Mouse (Mus musculus): ENCODE measurements around the gene Pgap2. TPM values are rescaled to one million over a fixed set of nuclear protein-coding genes. Genes with fewer than 3 reads are reported as not detected.

The Pgap2 gene
- polyA plus RNA-seq, 1 experiment = 35.2 TPM

DNA sequence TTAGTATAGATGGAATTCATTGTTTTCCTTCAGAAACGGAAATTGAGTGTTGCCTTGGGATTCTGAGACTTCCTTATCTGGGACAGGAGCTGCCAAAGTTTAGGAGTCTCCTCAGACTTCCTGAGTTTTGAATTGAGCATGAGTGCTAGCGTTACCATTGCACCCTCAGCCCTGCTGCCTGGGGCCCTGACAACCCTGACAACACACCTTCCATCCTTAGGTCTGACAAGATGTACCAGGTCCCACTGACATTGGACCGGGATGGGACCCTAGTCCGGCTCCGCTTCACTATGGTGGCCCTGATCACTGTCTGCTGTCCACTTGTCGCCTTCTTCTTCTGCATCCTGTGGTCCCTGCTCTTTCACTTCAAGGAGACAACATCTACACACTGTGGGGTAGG is 16.0 kb downstream of the Pgap2 start:
- no peak overlapping the region for H3K4me3 ChIP-seq (replicated peaks; ENCODE audit: insufficient read depth, low read depth, low read length)
- TF ChIP-seq CTCF (IDR thresholded peaks at IDR 0.05; ENCODE audit: borderline replicate concordance, insufficient read depth, low read depth, low read length) (no peak), POLR2A (IDR thresholded peaks at IDR 0.05; ENCODE audit: borderline replicate concordance, insufficient read depth, low read length) (no peak)
- H3K27me3 ChIP-seq (ENCODE audit: control insufficient read depth, insufficient read depth, low read length) = no peaks in the 10 kb centered on the region
- no peaks in the 10 kb centered on the region for H3K4me1 ChIP-seq (ENCODE audit: control insufficient read depth, insufficient read depth, low read length)
- DNase-seq = no peak
- no peak overlapping the region for H3K27ac ChIP-seq (ENCODE audit: insufficient read depth, low read length)
- WGBS = 93% methylated on average over 6 of the region's 6 CpGs

DNA sequence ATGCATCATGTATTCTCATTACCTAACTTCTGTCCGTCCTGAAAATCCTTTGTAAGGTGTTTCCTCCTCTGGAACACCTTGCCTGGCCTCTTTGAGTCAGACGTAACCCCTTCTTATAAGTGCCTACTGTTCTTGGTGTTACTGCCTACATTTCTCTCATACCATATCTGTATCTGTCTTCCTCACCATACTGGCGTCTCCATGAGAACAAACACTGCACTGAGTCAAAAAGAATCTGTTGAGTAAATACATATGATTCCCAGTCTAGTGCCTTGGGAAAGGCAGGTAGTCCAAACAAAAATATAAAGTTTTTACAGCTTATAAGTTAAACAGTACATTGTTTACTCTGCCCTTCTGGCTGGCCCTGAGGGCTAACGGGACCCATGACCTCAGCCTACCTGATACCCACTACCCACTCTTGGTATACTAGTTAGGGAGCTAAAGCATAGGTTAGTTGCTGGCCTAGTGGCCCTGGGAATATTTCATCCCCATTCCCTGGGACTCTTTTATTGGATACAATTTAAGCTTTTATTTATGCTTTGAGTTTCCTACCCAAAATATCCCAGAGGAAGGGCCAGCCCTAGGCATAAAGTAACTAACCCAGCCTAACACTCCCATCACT is 18.2 kb downstream of the Pgap2 start:
- no peaks in the 10 kb centered on the region for H3K27me3 ChIP-seq (ENCODE audit: control insufficient read depth, insufficient read depth, low read length)
- WGBS = 92% methylated on average over 4 of the region's 4 CpGs
- no peak overlapping the region for H3K27ac ChIP-seq (ENCODE audit: insufficient read depth, low read length)
- H3K4me3 ChIP-seq (replicated peaks; ENCODE audit: insufficient read depth, low read depth, low read length) = no peak overlapping the region
- no peak for DNase-seq
- no peak for TF ChIP-seq CTCF (IDR thresholded peaks at IDR 0.05; ENCODE audit: borderline replicate concordance, insufficient read depth, low read depth, low read length)
- H3K4me1 ChIP-seq (ENCODE audit: control insufficient read depth, insufficient read depth, low read length) = no peaks in the 10 kb centered on the region

DNA sequence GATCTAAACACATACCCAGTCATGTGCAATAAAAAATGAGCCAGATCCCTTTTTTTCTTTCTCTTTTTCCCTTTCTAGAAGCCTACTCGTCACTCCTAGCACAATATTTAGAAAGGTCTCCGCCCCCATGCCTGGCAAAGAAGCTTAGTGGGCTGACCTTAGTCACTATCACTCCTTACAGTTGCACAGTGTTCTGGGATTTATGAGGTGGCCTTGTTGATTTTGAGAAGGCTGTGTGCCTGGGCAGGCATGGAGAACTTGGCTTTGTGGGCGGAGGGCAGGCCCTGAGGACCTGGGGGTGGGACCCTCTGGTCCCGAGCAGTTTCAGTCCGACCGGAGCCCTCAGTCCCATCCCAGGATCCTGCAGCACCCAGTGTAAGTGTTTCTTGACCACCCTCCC is 19.8 kb downstream of the Pgap2 start:
- TF ChIP-seq CTCF (IDR thresholded peaks at IDR 0.05; ENCODE audit: borderline replicate concordance, insufficient read depth, low read depth, low read length) (no peak), POLR2A (IDR thresholded peaks at IDR 0.05; ENCODE audit: borderline replicate concordance, insufficient read depth, low read length) (no peak)
- H3K27me3 ChIP-seq (ENCODE audit: control insufficient read depth, insufficient read depth, low read length) = no peaks in the 10 kb centered on the region
- no peak overlapping the region for H3K27ac ChIP-seq (ENCODE audit: insufficient read depth, low read length)
- H3K4me1 ChIP-seq (ENCODE audit: control insufficient read depth, insufficient read depth, low read length) = no peaks in the 10 kb centered on the region
- WGBS = 89% methylated on average over 6 of the region's 6 CpGs
- no peak for DNase-seq
- H3K4me3 ChIP-seq (replicated peaks; ENCODE audit: insufficient read depth, low read depth, low read length) = no peak overlapping the region

DNA sequence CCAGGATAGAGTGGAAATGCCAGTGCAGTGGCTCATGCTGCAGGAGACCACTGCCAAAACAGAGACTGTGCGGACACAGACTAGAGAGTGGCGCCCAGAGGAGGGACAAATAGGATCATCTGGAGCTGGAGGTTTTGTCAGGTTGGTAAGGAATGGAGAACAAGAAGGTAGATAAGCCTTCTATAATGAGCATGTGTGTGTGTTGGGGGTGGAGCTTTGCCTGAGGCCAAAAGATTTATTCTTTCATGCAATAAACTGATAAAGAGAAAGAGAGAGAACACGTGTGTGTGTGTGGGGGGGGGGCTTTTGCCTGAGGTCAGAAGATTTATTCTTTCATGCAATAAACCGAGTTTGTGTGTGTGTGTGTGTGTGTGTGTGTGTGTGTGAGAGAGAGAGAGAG is 23.1 kb downstream of the Pgap2 start:
- DNase-seq = no peak
- Histone ChIP-seq H3K27me3 (ENCODE audit: control insufficient read depth, insufficient read depth, low read length) (no peaks in the 10 kb centered on the region), H3K4me3 (replicated peaks; ENCODE audit: insufficient read depth, low read depth, low read length) (no peak overlapping the region), H3K4me1 (ENCODE audit: control insufficient read depth, insufficient read depth, low read length) (no peaks in the 10 kb centered on the region), H3K27ac (ENCODE audit: insufficient read depth, low read length) (no peak overlapping the region)
- TF ChIP-seq POLR2A (IDR thresholded peaks at IDR 0.05; ENCODE audit: borderline replicate concordance, insufficient read depth, low read length) (no peak), CTCF (IDR thresholded peaks at IDR 0.05; ENCODE audit: borderline replicate concordance, insufficient read depth, low read depth, low read length) (no peak)
- WGBS = 85% methylated on average over 4 of the region's 4 CpGs

DNA sequence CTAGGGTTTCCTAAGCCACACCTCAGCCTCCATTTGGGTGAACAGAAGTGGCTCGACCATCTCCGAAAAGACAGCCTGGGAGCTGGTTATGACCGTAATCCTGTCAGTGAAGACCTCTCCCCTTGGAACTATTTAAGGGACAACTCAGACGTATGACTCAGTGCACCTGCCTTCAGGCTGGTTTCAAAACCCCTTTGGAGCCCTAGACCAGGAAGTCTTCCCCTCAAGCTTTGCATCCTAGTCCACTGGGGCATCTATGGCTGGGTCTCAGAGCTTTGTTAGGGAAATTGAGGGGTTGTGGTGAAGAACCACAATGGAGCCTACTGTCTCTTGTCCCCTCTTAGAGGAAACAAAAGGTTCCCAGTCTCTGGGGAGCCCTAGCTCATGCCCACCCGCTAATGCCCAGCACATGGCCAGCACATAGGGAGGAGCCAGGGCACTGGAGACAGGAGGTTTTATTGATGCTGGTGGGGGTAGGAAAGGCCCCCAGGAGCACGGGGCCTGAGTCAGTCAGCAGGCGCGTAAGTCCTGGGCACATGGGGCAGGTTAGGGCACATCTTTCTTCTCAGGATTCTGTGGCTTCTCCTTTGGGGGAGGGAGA is 28.8 kb downstream of the Pgap2 start:
- H3K27me3 ChIP-seq (ENCODE audit: control insufficient read depth, insufficient read depth, low read length) = no peaks in the 10 kb centered on the region
- no peaks in the 10 kb centered on the region; the same call in 1 of the 2 replicates for H3K4me1 ChIP-seq (ENCODE audit: control insufficient read depth, insufficient read depth, low read length)
- WGBS = 83% methylated on average over 8 of the region's 8 CpGs
- peak overlapping the region; percentile 36; the same call in 1 of the 2 replicates for H3K27ac ChIP-seq (ENCODE audit: insufficient read depth, low read length)
- no peak for TF ChIP-seq CTCF (IDR thresholded peaks at IDR 0.05; ENCODE audit: borderline replicate concordance, insufficient read depth, low read depth, low read length)
- peak in 1 of 2 experiments; percentile 26 for DNase-seq
- no peak overlapping the region for H3K4me3 ChIP-seq (replicated peaks; ENCODE audit: insufficient read depth, low read depth, low read length)

DNA sequence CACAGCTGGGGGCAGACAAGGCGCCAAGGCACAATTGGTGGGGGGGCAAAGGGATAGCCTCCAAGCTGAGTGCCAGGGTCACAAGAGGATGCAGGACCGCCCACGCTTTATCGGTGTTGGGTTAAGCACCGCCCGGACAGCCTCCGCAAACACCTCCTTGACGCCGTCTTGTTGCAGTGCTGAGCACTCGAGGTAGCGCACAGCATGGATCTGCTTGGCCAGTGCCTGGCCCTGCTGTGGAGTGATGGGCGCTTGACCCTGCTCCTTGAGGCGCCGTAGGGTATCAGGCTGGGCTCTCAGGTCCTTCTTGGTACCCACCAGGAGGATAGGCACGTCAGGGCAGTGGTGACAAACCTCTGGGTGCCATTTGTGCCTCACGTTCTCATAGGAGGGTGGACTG is 29.6 kb downstream of the Pgap2 start:
- H3K27me3 ChIP-seq (ENCODE audit: control insufficient read depth, insufficient read depth, low read length) = no peaks in the 10 kb centered on the region
- H3K27ac ChIP-seq (ENCODE audit: insufficient read depth, low read length) = no peak overlapping the region
- H3K4me3 ChIP-seq (replicated peaks; ENCODE audit: insufficient read depth, low read depth, low read length) = no peak overlapping the region
- 88% methylated on average over 16 of the region's 16 CpGs for whole genome bisulfite sequencing
- DNase-seq = no peak
- H3K4me1 ChIP-seq (ENCODE audit: control insufficient read depth, insufficient read depth, low read length) = no peaks in the 10 kb centered on the region; the same call in 1 of the 2 replicates
- TF ChIP-seq CTCF (IDR thresholded peaks at IDR 0.05; ENCODE audit: borderline replicate concordance, insufficient read depth, low read depth, low read length) = no peak
- no peak for TF ChIP-seq POLR2A (IDR thresholded peaks at IDR 0.05; ENCODE audit: borderline replicate concordance, insufficient read depth, low read length)

DNA sequence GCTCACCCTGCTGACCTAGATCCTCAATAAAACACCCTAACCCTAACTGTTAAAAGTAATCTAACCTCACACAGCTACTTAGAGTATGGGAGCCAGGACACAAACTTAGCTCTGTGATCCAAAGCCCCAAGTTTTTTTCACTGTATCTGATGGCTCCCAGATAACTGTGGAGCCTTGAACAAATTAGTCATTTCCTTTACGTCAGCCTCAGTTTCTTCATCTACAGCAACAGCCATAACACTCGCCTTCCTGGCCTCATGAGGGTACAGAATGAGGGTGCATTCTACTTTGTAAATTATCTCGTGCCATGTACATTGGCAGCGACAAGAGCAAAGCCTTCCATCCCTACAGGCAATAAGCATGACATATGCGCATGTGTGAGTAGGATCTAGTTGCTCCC is 32.4 kb downstream of the Pgap2 start:
- no peak for DNase-seq
- H3K4me1 ChIP-seq (ENCODE audit: control insufficient read depth, insufficient read depth, low read length) = no peaks in the 10 kb centered on the region; the same call in 1 of the 2 replicates
- H3K27ac ChIP-seq (ENCODE audit: insufficient read depth, low read length) = no peak overlapping the region
- no peak overlapping the region for H3K4me3 ChIP-seq (replicated peaks; ENCODE audit: insufficient read depth, low read depth, low read length)
- no peak for TF ChIP-seq CTCF (IDR thresholded peaks at IDR 0.05; ENCODE audit: borderline replicate concordance, insufficient read depth, low read depth, low read length)
- no peak for TF ChIP-seq POLR2A (IDR thresholded peaks at IDR 0.05; ENCODE audit: borderline replicate concordance, insufficient read depth, low read length)
- no peaks in the 10 kb centered on the region for H3K27me3 ChIP-seq (ENCODE audit: control insufficient read depth, insufficient read depth, low read length)
- WGBS = 82% methylated on average over 5 of the region's 5 CpGs

DNA sequence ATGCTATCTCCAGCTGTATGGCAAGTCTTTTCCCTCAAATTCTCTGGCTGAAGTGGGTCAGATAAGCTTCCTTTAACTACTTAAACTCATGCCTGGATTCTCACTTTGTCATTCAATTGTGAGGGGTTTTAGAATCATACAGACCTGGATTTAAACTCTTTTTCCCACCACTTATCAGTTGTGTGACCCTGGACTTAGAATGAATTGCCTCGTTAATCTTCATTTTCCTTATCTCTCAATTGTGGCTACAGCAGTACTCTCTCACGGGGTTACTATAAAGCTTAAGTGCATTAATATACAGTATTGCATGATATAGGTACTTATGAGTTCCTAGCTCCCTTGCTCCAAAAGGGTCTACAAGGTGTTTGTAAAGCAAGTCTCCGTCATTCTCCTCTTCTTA is 32.9 kb downstream of the Pgap2 start:
- Histone ChIP-seq H3K4me1 (ENCODE audit: control insufficient read depth, insufficient read depth, low read length) (no peaks in the 10 kb centered on the region; the same call in 1 of the 2 replicates), H3K4me3 (replicated peaks; ENCODE audit: insufficient read depth, low read depth, low read length) (no peak overlapping the region), H3K27ac (ENCODE audit: insufficient read depth, low read length) (no peak overlapping the region), H3K27me3 (ENCODE audit: control insufficient read depth, insufficient read depth, low read length) (no peaks in the 10 kb centered on the region)
- DNase-seq = no peak
- TF ChIP-seq CTCF (IDR thresholded peaks at IDR 0.05; ENCODE audit: borderline replicate concordance, insufficient read depth, low read depth, low read length) = no peak
- no peak for TF ChIP-seq POLR2A (IDR thresholded peaks at IDR 0.05; ENCODE audit: borderline replicate concordance, insufficient read depth, low read length)
- 92% methylated on average over 3 of the region's 3 CpGs for WGBS
